Mouse (Mus musculus) cerebellum, adult 2 months (tissue): ENCODE measurements at regions not wholly inside any gene's neighbourhood (a gene's known extent, or its start where the extent isn't known, plus 50 kb on each side); places are given as distances from the start of the nearest gene placed in this dataset.

Experiments
- DNase-seq, 2 experiments: peaks; one replicate each; pipeline ENCODE4 v3.0.0; 2021
- H3K27ac ChIP-seq: fragments of 200-500 bp; 2 replicates; pipeline ENCODE4 v1.5.1; 2012; ENCODE audit warnings: low read length, control low read depth, inconsistent platforms; ENCODE audit not compliant: insufficient read depth
- H3K27me3 ChIP-seq: fragments of 200-500 bp; 2 replicates; pipeline ENCODE4 v1.6.1; 2012; ENCODE audit warnings: inconsistent platforms, mild to moderate bottlenecking, low read length, moderate library complexity; ENCODE audit not compliant: control insufficient read depth, insufficient read depth
- H3K4me1 ChIP-seq: fragments of 200-500 bp; 2 replicates; pipeline ENCODE4 v1.6.1; 2011; ENCODE audit warnings: low read length; ENCODE audit not compliant: control insufficient read depth, insufficient read depth
- H3K4me3 ChIP-seq: fragments of 200-500 bp; replicated peaks from 2 replicates; pipeline ENCODE3; 2011; ENCODE audit warnings: mild to moderate bottlenecking, low read depth, low read length, control low read depth; ENCODE audit not compliant: insufficient read depth
- CTCF ChIP-seq: fragments of 200-500 bp; IDR thresholded peaks from 2 replicates; pipeline ENCODE4 v1.5.1; 2011; ENCODE audit warnings: low read depth, mild to moderate bottlenecking, control low read depth, low read length, moderate library complexity, borderline replicate concordance; ENCODE audit not compliant: insufficient read depth
- POLR2A ChIP-seq: fragments of 200-500 bp; IDR thresholded peaks from 2 replicates; pipeline ENCODE4 v1.6.1; 2011; ENCODE audit warnings: low read length, control low read depth, borderline replicate concordance; ENCODE audit not compliant: insufficient read depth
- WGBS: fragments of 180-500 bp; shearing (Covaris S2); methylation state at CpG from one replicate; pipeline ENCODE4 v1.1.7; 2018; 5-methylcytosine and 5-hydroxymethylcytosine counted together

GRCm38 (mm10) chr12:17626043-17626442 lies 64.6 kb upstream of the Hpcal1 start:
- 74% methylated on average over 3 of the region's 3 CpGs for WGBS
- TF ChIP-seq POLR2A (no peak), CTCF (no peak)

DNA sequence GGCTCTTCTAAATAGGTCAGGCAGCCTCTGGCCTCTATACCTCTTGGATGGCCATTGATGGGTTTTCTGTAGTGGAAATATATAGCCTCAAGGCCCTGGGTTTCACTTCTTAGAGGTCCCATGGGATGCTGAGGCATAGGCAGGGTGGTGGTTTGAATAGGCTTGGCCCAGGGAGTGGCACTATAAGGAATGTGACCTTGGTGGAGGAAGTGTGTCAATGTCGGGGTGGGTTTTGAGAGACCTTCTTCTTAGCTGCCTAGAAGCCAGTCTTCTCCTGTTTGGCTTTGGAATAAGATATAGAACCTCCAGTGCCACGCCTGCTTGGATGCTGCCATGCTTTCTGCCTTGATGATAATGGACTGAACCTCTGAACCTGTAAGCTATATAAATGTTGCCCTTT lies 59.5 kb upstream of the Hpcal1 start:
- no peaks in the 10 kb centered on the region for H3K27me3 ChIP-seq
- DNase-seq = no peak
- H3K4me1 ChIP-seq = no peaks in the 10 kb centered on the region
- no peak for TF ChIP-seq POLR2A
- no peak for TF ChIP-seq CTCF
- H3K4me3 ChIP-seq = no peak overlapping the region
- 97% methylated on average over 2 of the region's 2 CpGs for WGBS
- no peak overlapping the region for H3K27ac ChIP-seq

More at GRCm38 (mm10) chr12:17626043-17626442, 64.6 kb upstream of the Hpcal1 start:
- Histone ChIP-seq H3K27me3 (no peaks in the 10 kb centered on the region), H3K4me1 (0 out of 2 replicates have a peak, but pooled peaks cover 3% of the 10 kb centered on the region), H3K27ac (no peak overlapping the region), H3K4me3 (no peak overlapping the region)
- no peak for DNase-seq

DNA sequence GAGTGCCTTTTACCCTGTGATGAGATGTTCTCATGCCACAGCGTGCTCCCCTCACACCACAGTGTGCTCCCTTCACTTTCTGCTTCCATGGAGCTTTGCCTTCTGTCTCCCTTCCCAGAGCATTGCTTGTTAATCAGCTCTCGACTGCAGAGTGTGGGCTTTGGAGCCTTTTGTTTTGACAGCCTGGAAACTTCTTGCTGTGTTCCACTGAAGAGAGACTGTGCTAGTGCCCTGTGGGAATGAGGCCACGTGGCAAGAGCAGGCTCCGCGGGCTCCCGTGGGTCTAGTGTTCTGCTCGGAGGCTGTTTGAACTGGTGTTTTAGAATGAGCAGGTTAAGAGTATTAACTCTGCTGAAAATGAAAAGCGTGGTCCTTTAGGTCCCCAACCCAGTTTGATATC lies 54.5 kb upstream of the Hpcal1 start:
- DNase-seq = no peak
- Histone ChIP-seq H3K27me3 (no peaks in the 10 kb centered on the region), H3K27ac (no peak overlapping the region), H3K4me1 (no peaks in the 10 kb centered on the region), H3K4me3 (no peak overlapping the region)
- 53% methylated on average over 8 of the region's 8 CpGs for WGBS
- TF ChIP-seq CTCF = no peak
- no peak for TF ChIP-seq POLR2A

DNA sequence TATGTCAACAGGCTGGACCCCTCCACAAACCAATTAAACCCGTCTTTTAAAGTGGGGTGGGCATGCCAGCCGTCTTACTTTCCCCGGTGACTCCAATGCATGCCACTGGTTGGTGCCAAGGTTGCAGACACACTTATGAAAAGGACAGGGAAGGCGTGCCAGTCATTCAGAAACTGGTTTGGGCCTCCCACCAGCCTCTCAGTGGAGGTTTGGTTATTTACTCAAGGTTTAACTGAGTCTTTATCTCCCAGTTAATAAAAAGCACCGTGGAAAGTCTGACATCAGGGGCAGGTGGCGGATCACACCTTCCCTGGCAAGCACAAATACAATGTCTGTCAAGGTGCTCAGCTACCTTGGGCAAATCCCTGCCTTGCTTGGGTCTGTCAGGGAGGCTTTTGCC lies 54.1 kb upstream of the Hpcal1 start:
- WGBS = 50% methylated on average over 6 of the region's 6 CpGs
- TF ChIP-seq POLR2A (no peak), CTCF (no peak)
- no peaks in the 10 kb centered on the region for H3K27me3 ChIP-seq
- no peaks in the 10 kb centered on the region for H3K4me1 ChIP-seq
- DNase-seq = no peak
- H3K27ac ChIP-seq = no peak overlapping the region
- no peak overlapping the region for H3K4me3 ChIP-seq
